Mouse (Mus musculus) limb, embryonic 10.5 days (tissue): ENCODE results near the gene Tbc1d13. TPM values are rescaled to one million over a fixed set of nuclear protein-coding genes. Genes with fewer than 3 reads are reported as not detected.

ENCODE experiments used
- DNase-seq: peaks from one replicate; pipeline ENCODE4 v3.0.0-alpha.2; 2017; ENCODE audit warnings: low spot score
- H3K27ac ChIP-seq: fragments of 300-500 bp; sonication (generic); 2 replicates; pipeline ENCODE4 v1.5.1; 2016; ENCODE audit warnings: mild to moderate bottlenecking
- H3K27me3 ChIP-seq: fragments of 300-500 bp; sonication (generic); 2 replicates; pipeline ENCODE4 v1.6.1; 2016; ENCODE audit warnings: low read depth, mild to moderate bottlenecking; ENCODE audit not compliant: poor library complexity, severe bottlenecking
- H3K36me3 ChIP-seq: fragments of 300-500 bp; sonication (generic); 2 replicates; pipeline ENCODE4 v1.6.1; 2016; ENCODE audit warnings: mild to moderate bottlenecking, moderate library complexity
- H3K4me1 ChIP-seq: fragments of 300-500 bp; sonication (generic); 2 replicates; pipeline ENCODE4 v1.6.1; 2016
- H3K4me3 ChIP-seq: fragments of 300-500 bp; sonication (generic); 2 replicates; pipeline ENCODE4 v1.5.1; 2016; ENCODE audit warnings: mild to moderate bottlenecking, moderate library complexity
- H3K9me3 ChIP-seq: fragments of 300-500 bp; sonication (generic); replicated peaks from 2 replicates; pipeline ENCODE4 v1.6.1; 2016; ENCODE audit warnings: mild to moderate bottlenecking
- WGBS: fragments of 180-500 bp; shearing (Covaris S2); methylation state at CpG from one replicate; pipeline ENCODE4 v1.1.7; 2016; 5-methylcytosine and 5-hydroxymethylcytosine counted together
- polyA plus RNA-seq: library from polyadenylated mRNA; unstranded; fragments of >200 nt; fragmentation: Nextera tagmentation; extraction: Ambion mirVana; gene quantifications from 2 replicates; pipeline ENCODE4 v1.2.1, GENCODE M21; 2016

The Tbc1d13 gene
- 6.8 and 8.1 TPM in 2 replicates for polyA plus RNA-seq

DNA sequence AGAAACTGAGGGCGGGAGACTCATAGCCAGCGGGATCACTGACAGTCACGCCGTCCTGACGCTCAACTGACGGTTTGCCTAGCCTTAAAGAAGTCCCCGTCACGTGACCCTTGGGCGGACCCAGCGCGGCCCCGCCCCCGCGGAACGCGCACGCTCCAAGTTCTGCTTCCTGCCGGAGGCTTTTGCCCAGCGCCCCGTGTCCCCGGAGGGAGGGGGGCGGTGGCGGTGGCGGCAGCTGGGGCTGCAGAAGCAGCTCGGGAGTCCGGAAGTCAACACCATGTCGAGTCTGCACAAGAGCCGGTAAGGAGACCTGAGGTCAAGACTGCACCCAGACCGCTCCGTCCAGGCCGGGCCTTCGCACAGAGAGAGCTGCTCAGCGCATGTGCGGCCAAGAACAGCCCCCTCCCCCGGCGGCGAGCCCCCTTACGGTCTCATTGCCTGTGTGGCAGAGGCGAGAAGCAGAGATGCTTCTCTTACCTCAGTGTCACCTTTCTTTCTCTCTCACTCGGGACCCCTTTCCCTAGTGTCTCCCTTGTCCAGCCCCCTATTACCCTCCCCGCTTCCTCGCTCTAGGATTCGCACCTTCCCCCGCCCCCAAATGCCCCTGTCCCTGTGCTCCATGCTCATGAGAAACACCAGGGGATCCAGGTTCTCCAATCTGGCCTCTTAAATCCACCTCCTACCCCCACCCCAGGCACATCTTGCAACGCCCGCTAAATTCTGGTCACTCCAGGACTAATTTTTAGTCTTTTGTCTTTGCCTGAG lies at the start of gene Tbc1d13:
Gene Tbc1d13 (plus strand): TSS at position 134 of the 765 bp plus-strand sequence.
- Histone ChIP-seq H3K36me3 (peaks cover 40% of the 10 kb centered on the region), H3K4me3 (peak within 1 kb of the TSS; percentile 88), H3K9me3 (no peaks in the 10 kb centered on the region), H3K27me3 (no peaks in the 10 kb centered on the region), H3K27ac (peak within 1 kb of the TSS; percentile 88), H3K4me1 (peaks cover 27% of the 10 kb centered on the region)
- under 1% methylated on average over 46 of the region's 46 CpGs for WGBS
- peak; percentile 98 for DNase-seq

DNA sequence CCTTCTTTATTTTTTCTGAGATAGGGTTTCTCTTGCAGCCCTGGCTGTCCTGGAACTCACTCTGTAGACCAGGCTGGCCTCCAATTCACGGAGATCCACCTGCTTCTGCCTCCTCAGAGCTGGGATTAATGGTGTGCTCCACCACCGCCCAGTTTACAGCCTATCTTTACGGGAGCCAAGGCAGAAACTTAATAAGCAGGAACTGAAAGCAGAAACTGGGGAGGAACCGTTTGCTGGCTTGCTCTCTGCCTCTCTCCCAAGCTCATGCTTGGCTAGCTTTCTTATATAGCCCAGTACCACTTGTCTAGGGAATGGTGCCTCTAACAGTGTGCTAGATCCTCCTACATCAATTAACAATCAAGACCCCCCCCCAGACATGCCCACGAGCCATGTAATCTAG lies 49.4 kb upstream of the Tbc1d13 start:
- H3K4me1 ChIP-seq, result peaks cover 16% of the 10 kb centered on the region
- H3K36me3 ChIP-seq, result peaks cover 36% of the 10 kb centered on the region
- no peak for DNase-seq
- peak overlapping the region; percentile 34 for H3K4me3 ChIP-seq
- H3K27ac ChIP-seq, result peak overlapping the region; percentile 50; the same call in 1 of the 2 replicates
- 53% methylated on average over 5 of the region's 5 CpGs for WGBS
- H3K27me3 ChIP-seq, result no peaks in the 10 kb centered on the region
- H3K9me3 ChIP-seq, result no peaks in the 10 kb centered on the region

DNA sequence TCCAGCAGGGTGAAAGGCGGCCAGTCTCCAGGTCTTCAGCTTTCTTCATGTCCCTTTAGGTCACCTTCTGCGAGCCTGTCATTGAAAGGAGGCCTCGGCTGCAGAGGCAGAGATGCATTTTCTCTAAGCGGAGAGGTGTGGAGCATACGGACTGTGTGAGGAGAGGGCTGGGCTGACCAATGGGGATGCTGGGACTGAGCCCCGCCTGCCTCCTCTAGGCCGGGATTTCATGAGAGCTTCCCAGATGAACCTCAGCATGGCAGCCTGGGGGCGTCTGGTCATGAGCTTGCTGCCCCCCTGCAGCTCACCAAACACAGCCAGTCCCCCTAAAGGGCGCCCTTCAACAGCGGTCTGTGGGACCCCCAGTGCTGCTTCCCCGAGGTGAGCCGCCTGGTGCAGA lies 48.9 kb upstream of the Tbc1d13 start:
- DNase-seq, result no peak
- 4% methylated on average over 12 of the region's 12 CpGs for WGBS
- peak overlapping the region; percentile 50 for H3K27ac ChIP-seq

DNA sequence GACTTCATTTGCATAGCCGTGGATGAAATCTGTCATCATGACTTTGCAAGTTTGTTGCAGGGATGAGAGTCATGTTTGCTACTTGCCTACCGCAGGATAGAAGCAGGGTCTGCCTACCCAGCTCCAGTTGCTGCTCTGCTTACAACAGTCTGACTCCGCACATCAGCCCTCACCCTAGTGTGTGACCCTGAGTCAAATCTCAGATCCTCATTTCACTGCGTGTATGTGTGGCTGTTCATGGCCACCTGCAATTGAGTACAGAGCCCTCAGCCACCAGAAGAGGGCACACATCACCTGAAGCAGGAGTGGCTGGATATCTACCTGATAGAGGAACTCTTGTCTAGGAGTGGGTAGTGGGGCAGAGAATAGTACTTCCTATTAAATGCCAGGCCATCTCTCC lies 46.2 kb upstream of the Tbc1d13 start:
- WGBS, result 93% methylated on average over 4 of the region's 4 CpGs
- H3K4me3 ChIP-seq, result no peak overlapping the region
- no peaks in the 10 kb centered on the region for H3K9me3 ChIP-seq
- H3K36me3 ChIP-seq, result peaks cover 45% of the 10 kb centered on the region
- no peak overlapping the region for H3K27ac ChIP-seq
- no peaks in the 10 kb centered on the region for H3K27me3 ChIP-seq
- H3K4me1 ChIP-seq, result peaks cover 25% of the 10 kb centered on the region
- no peak for DNase-seq

More for the DNA sequence above, 48.9 kb upstream of the Tbc1d13 start:
- Histone ChIP-seq H3K4me1 (peaks cover 12% of the 10 kb centered on the region), H3K9me3 (no peaks in the 10 kb centered on the region), H3K4me3 (peak overlapping the region; percentile 34), H3K36me3 (peaks cover 37% of the 10 kb centered on the region), H3K27me3 (no peaks in the 10 kb centered on the region)

DNA sequence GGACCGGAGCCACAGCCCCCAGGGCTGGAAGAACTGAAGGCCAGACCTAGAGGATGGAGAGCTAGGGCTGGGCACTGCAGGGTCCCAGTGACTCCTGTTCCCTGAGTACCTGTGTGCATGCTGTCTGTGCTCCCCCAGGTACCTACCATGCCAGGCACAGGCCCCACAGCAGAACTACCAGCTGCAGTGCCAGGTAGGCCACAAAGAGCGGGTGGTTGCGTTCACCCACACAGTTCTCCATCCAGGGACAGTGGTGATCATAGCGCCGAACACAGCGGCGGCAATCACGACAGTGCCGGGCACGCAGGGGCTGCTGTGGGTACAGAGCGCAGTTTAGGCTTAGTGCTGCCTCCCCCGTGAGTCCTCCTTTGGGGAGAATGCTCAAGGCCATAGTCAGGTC lies 42.0 kb upstream of the Tbc1d13 start:
- Histone ChIP-seq H3K4me1 (peaks cover 35% of the 10 kb centered on the region), H3K9me3 (no peaks in the 10 kb centered on the region), H3K36me3 (peaks cover 46% of the 10 kb centered on the region), H3K27me3 (no peaks in the 10 kb centered on the region), H3K27ac (0 out of 2 replicates have a peak overlapping the region, but pooled peaks have one; percentile 1), H3K4me3 (0 out of 2 replicates have a peak overlapping the region, but pooled peaks have one; percentile 8)
- 95% methylated on average over 12 of the region's 12 CpGs for WGBS
- DNase-seq, result no peak

DNA sequence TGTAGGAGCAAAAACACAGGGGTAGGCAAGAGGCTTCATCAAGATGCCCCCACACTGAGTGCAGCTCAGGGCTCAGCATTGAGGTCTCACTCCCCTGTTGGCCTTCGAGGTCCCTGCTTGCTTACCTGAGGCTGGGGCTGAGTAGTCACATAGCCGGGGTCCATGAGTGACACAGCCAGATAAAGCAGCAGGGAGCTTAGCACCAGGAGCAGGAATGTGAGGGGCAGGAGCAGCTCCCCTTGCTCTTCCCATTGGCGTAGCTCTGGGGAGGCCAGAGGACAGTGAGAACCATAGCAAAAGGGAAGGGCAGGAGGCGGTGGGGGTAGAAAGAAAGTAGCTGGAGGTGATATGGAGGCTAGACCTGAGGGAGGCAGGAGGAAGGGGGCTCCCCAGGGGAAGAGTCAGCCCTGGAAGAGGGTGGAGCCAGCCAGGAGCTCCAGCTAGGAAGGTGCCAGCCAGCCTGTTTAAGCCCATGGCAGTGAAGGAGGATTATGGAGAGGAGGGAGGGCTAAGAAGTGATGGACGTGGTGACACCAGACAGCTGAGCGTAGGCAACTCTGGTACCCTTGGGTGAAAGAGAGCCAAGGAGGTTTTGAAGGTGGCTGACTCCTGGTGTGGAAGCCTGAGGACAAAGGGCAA lies 41.1 kb upstream of the Tbc1d13 start:
- no peak for DNase-seq
- Histone ChIP-seq H3K4me3 (peak overlapping the region; percentile 71), H3K9me3 (no peaks in the 10 kb centered on the region), H3K27me3 (no peaks in the 10 kb centered on the region), H3K27ac (peak overlapping the region; percentile 86), H3K4me1 (peaks cover 35% of the 10 kb centered on the region), H3K36me3 (peaks cover 45% of the 10 kb centered on the region)
- WGBS, result 51% methylated on average over 6 of the region's 6 CpGs

DNA sequence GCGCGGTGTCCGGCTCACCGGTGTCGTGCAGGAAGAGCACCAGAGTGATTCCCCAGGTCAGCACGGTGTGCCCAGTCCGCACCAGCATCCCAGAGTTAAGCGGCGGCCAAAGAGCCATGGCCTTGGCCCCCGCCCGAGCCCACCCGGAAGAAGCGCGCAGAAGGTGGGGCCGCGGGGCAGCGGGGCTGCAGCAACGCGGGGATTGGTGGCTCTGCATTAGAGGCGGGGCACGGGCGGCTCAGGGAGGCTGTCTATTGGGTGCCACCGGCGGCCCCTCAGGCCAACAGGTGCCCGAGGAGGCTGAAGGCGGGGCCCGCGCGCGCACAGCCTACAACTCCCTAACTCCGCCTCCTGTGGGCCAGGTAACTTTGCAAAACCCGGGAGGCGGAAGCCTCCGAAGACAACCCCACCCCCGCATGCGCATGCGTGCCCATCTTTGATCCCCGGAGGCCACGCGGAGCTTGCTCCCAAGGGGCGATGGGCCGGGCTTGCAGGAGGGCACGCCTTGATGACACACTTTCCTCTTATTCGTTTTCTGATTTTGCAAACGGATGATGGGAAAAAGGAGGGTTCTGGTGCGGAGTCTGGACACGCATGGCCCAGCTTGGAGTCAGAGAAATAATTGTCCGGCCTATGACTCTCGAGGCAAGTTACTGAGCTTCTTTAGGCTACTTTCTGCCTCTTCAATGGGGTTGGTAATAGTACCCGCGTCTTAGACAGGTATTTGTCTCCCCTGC lies 39.9 kb upstream of the Tbc1d13 start, which contains the start of gene Zdhhc12:
Gene Zdhhc12 (minus strand): TSS at position 178 of the 737 bp plus-strand sequence.
- H3K36me3 ChIP-seq, result peaks cover 48% of the 10 kb centered on the region
- H3K27ac ChIP-seq, result peak within 1 kb of the TSS; percentile 86
- H3K27me3 ChIP-seq, result no peaks in the 10 kb centered on the region
- peak within 1 kb of the TSS; percentile 71 for H3K4me3 ChIP-seq
- peak; percentile 95 for DNase-seq
- no peaks in the 10 kb centered on the region for H3K9me3 ChIP-seq
- WGBS, result under 1% methylated on average over 51 of the region's 51 CpGs
- peaks cover 35% of the 10 kb centered on the region for H3K4me1 ChIP-seq

DNA sequence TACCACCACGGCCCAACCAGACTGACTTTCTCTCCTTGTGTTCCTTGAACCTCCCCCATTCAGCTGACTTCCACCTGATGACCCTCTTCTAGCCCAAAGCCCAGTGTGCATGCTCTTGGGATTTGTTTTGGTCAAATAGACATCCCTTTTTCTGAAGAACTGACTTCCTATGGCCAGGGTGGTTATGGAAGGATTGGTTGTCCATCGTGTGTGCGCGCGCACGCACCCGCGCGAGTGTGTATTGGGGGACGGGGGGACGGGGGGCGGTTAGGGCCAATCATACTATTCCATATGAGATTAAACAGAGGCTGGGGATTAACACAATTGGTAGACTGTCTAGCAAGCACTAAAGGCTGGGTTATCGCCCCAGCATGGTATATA lies 39.3 kb upstream of the Tbc1d13 start:
- Histone ChIP-seq H3K27me3 (no peaks in the 10 kb centered on the region), H3K27ac (peak overlapping the region; percentile 86), H3K36me3 (peaks cover 53% of the 10 kb centered on the region), H3K9me3 (no peaks in the 10 kb centered on the region), H3K4me3 (peak overlapping the region; percentile 71), H3K4me1 (peaks cover 35% of the 10 kb centered on the region)
- no peak for DNase-seq
- WGBS, result 3% methylated on average over 13 of the region's 13 CpGs

DNA sequence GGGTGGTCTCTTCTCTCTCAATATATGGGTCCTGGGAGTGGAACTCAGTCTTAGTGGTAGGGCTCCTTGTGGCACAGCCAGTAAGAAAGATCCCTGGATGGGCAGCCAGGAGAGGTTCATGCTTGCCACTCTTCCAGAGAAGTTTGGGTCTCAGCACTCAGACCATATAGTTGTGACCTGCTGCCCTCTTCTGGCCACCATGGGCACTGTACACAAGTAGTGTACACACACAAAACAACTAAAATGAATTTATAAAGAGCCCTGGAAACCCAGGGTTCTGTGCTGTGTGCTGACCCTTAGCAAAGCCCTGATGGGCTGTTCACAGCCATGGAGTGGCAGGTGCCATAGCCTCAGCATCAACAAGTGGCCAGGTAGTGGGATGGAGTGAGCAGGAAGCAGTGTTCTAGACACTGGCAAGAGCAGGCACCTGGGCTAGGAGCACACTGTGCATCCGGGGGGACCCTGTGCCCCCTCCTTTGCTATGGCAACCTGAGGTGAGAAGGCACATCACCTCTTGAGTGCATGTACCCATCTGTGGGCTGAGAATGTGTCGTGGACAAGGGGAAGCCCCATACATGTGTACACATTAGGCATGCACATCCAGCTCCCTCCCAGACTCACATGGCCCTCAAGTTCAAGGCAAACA lies 37.5 kb upstream of the Tbc1d13 start:
- Histone ChIP-seq H3K36me3 (peaks cover 52% of the 10 kb centered on the region), H3K4me1 (peaks cover 34% of the 10 kb centered on the region), H3K4me3 (no peak overlapping the region), H3K9me3 (no peaks in the 10 kb centered on the region), H3K27ac (no peak overlapping the region), H3K27me3 (no peaks in the 10 kb centered on the region)
- 73% methylated on average over 2 of the region's 2 CpGs for WGBS
- DNase-seq, result peak; percentile 58

DNA sequence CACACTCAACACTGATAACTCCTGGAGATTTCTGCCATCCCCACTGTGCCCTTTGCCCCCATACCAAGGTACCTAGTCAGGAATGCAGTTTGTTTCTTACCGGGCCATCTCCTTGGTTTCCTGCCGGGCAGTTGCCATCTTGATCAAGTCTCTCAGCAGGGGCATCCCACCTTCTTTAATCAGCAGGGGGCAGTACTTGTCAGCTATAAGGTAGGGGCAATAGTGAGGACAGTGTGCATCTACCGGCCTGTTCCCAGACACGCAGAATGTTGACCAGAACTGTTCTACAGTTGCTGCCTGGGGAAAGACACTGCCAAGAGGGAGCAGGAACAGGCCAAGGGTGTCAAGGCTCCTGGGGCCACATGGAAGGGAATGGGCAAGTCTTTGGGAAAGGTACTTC lies 33.3 kb upstream of the Tbc1d13 start:
- Histone ChIP-seq H3K27ac (no peak overlapping the region), H3K36me3 (peaks cover 79% of the 10 kb centered on the region), H3K4me3 (no peak overlapping the region), H3K27me3 (no peaks in the 10 kb centered on the region), H3K4me1 (no peaks in the 10 kb centered on the region), H3K9me3 (no peaks in the 10 kb centered on the region)
- 76% methylated on average over 4 of the region's 4 CpGs for WGBS
- no peak for DNase-seq

DNA sequence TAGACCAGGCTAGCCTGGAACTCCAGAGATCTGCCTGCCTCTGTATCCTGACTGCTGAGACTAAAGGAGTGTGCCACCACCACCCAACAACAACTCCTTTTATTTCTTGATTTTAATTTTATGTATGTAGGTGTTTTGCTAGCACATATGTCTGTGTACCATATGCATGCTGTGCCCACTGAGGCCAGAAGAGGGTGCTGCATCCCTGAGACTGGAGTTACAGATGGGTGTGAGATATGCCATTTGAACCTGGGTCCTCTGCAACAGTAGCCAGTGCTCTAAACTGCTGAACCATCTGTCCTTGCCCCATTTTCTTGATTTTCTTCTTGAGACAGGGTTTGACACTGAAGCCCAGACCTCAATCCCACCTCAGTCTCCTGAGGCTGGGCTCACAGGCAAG lies 27.2 kb upstream of the Tbc1d13 start:
- Histone ChIP-seq H3K4me1 (0 out of 2 replicates have a peak, but pooled peaks cover 3% of the 10 kb centered on the region), H3K4me3 (no peak overlapping the region), H3K27me3 (no peaks in the 10 kb centered on the region), H3K36me3 (peaks cover 94% of the 10 kb centered on the region), H3K9me3 (no peaks in the 10 kb centered on the region), H3K27ac (no peak overlapping the region)
- DNase-seq, result peak; percentile 57

DNA sequence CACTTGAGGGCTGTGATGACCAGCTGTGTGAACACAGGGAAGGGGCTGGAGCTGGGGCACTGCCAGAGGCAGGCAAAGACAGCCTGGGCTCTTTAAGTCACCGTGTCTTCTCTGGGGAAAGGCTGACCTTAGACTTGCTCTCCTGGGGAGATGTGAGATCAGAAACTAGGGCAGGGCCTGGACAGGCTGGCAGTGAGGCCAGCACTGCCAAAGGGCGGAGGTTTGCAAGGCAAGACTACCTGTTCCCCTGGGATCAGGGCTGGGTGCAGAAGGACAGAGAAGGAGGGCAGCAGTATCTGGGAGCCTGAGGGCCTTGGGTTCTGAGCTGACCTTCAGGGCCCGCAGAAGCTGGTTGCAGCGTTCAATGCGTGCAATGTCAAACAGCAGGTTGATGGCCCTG lies 25.9 kb upstream of the Tbc1d13 start:
- Histone ChIP-seq H3K36me3 (peaks cover 94% of the 10 kb centered on the region), H3K27me3 (no peaks in the 10 kb centered on the region), H3K9me3 (no peaks in the 10 kb centered on the region), H3K27ac (no peak overlapping the region), H3K4me1 (0 out of 2 replicates have a peak, but pooled peaks cover 3% of the 10 kb centered on the region), H3K4me3 (no peak overlapping the region)
- 93% methylated on average over 5 of the region's 5 CpGs for WGBS
- no peak for DNase-seq
